Comparison of ENCODE assay signal across 11 mouse cellular contexts in genomic region chr2:74694066-74694465, GRCm38 (mm10). TPM values are rescaled to one million over a fixed set of nuclear protein-coding genes. Genes with fewer than 3 reads are reported as not detected.
A peak's percentile ranks its signal among the peaks of the same experiment; 100 is the strongest.
DNase-seq lines count a peak whose midpoint lies in the region; ATAC-seq and TF ChIP-seq lines count a peak whose summit lies in the region.
"Had no signal": no experiment of that assay in that cellular context is flagged by ENCODE, and none has a peak within 500 bp of the region (broad histone marks: within the 10 kb centered on the region; RNA-seq: fewer than 3 reads in every experiment).

No protein-coding gene starts in this region.

- no peaks in the 10 kb centered on the region for H3K9me3 ChIP-seq in hindbrain, embryonic 10.5 days
- 0 out of 2 replicates have a peak, but pooled peaks cover 3% of the 10 kb centered on the region for H3K9me3 ChIP-seq in hindbrain, embryonic 12.5 days (replicated peaks)
- no peaks in the 10 kb centered on the region for H3K9me3 ChIP-seq in ES-Bruce4 (replicated peaks; ENCODE audit: control insufficient read depth, insufficient read depth, low read length, poor library complexity, severe bottlenecking)
- no peaks in the 10 kb centered on the region for H3K9me3 ChIP-seq in intestine, postnatal 0 days (ENCODE audit: control insufficient read depth)
- no peaks in the 10 kb centered on the region for H3K9me3 ChIP-seq in liver, postnatal 0 days (ENCODE audit: low read length)

- no peak overlapping the region for H3K4me2 ChIP-seq in hindbrain, embryonic 12.5 days (replicated peaks)
- no peak overlapping the region for H3K4me2 ChIP-seq in intestine, postnatal 0 days (replicated peaks; ENCODE audit: low read depth)
- H3K4me2 ChIP-seq in liver, postnatal 0 days (ENCODE audit: low read depth, low read length) = no peak overlapping the region

- no peak overlapping the region for H3K27ac ChIP-seq in hindbrain, embryonic 10.5 days
- no peak overlapping the region for H3K27ac ChIP-seq in hindbrain, embryonic 12.5 days
- no peak overlapping the region for H3K27ac ChIP-seq in ES-Bruce4 (ENCODE audit: insufficient read depth, low read length)
- H3K27ac ChIP-seq in intestine, postnatal 0 days (ENCODE audit: low read depth, low read length) = no peak overlapping the region
- H3K27ac ChIP-seq in liver, postnatal 0 days (ENCODE audit: low read depth) = no peak overlapping the region

- WGBS in hindbrain, embryonic 10.5 days = 2% methylated on average over 16 of the region's 16 CpGs
- WGBS in hindbrain, embryonic 12.5 days = 1% methylated on average over 16 of the region's 16 CpGs
- WGBS in intestine, postnatal 0 days = 4% methylated on average over 16 of the region's 16 CpGs
- WGBS in liver, postnatal 0 days (ENCODE audit: insufficient replicate concordance) = 4% methylated on average over 16 of the region's 16 CpGs

- peak; percentile 56 for DNase-seq in hindbrain, embryonic 10.5 days (ENCODE audit: low spot score)
- no peak for DNase-seq in liver, postnatal 0 days
- no peak for DNase-seq in urinary bladder, postnatal 25 days (ENCODE audit: low spot score)
- no peak for DNase-seq in right cerebral cortex, postnatal 14 days
- DNase-seq in yolk sac, embryonic 10.5 days (ENCODE audit: low spot score) = no peak
- DNase-seq: cerebellum, adult 8-10 months; gastrocnemius, postnatal 25 days had no signal

- peaks cover 100% of the 10 kb centered on the region for H3K27me3 ChIP-seq in hindbrain, embryonic 10.5 days (ENCODE audit: insufficient read depth, poor library complexity, severe bottlenecking)
- peaks cover 94% of the 10 kb centered on the region for H3K27me3 ChIP-seq in hindbrain, embryonic 12.5 days
- H3K27me3 ChIP-seq in ES-Bruce4 (ENCODE audit: control insufficient read depth, insufficient read depth, low read length, poor library complexity, severe bottlenecking) = peaks cover 69% of the 10 kb centered on the region
- H3K27me3 ChIP-seq in intestine, postnatal 0 days (replicated peaks; ENCODE audit: control insufficient read depth, insufficient read depth, low read length) = peaks cover 98% of the 10 kb centered on the region
- peaks cover 100% of the 10 kb centered on the region for H3K27me3 ChIP-seq in liver, postnatal 0 days (ENCODE audit: insufficient read depth, low read length)

- no peak for ATAC-seq in hindbrain, embryonic 12.5 days (ENCODE audit: low FRiP score)
- ATAC-seq in intestine, postnatal 0 days = no peak
- ATAC-seq in liver, postnatal 0 days = no peak

- no peak for TF ChIP-seq EP300 in ES-Bruce4 (IDR thresholded peaks at IDR 0.05; ENCODE audit: insufficient read depth, low read depth, low read length)
- TF ChIP-seq EP300 in liver, postnatal 0 days (IDR thresholded peaks at IDR 0.05; ENCODE audit: low read depth) = no peak

- TF ChIP-seq CTCF in ES-Bruce4 (IDR thresholded peaks at IDR 0.05; ENCODE audit: low read depth, low read length) = peak; percentile 51
- TF ChIP-seq CTCF in intestine, postnatal 0 days (IDR thresholded peaks at IDR 0.05; ENCODE audit: low read depth) = peak; percentile 63
- TF ChIP-seq CTCF in liver, postnatal 0 days (IDR thresholded peaks at IDR 0.05; ENCODE audit: low read depth) = peak; percentile 40

- H3K9ac ChIP-seq in hindbrain, embryonic 12.5 days = no peak overlapping the region
- H3K9ac ChIP-seq in ES-Bruce4 (ENCODE audit: low read depth, poor library complexity, severe bottlenecking) = no peak overlapping the region
- H3K9ac ChIP-seq in intestine, postnatal 0 days (ENCODE audit: low read depth, low read length) = no peak overlapping the region
- H3K9ac ChIP-seq in liver, postnatal 0 days (replicated peaks) = no peak overlapping the region

- no peaks in the 10 kb centered on the region for H3K36me3 ChIP-seq in hindbrain, embryonic 10.5 days
- no peaks in the 10 kb centered on the region for H3K36me3 ChIP-seq in hindbrain, embryonic 12.5 days
- no peaks in the 10 kb centered on the region for H3K36me3 ChIP-seq in ES-Bruce4 (ENCODE audit: control insufficient read depth, insufficient read depth, low read length, poor library complexity, severe bottlenecking)
- no peaks in the 10 kb centered on the region for H3K36me3 ChIP-seq in intestine, postnatal 0 days (ENCODE audit: control insufficient read depth, insufficient read depth)
- H3K36me3 ChIP-seq in liver, postnatal 0 days (replicated peaks; ENCODE audit: insufficient read depth, low read length) = no peaks in the 10 kb centered on the region

- peaks cover 32% of the 10 kb centered on the region for H3K4me1 ChIP-seq in hindbrain, embryonic 10.5 days (replicated peaks)
- peaks cover 10% of the 10 kb centered on the region for H3K4me1 ChIP-seq in hindbrain, embryonic 12.5 days
- no peaks in the 10 kb centered on the region for H3K4me1 ChIP-seq in ES-Bruce4 (ENCODE audit: control insufficient read depth, insufficient read depth, low read length)
- 0 out of 2 replicates have a peak, but pooled peaks cover 2% of the 10 kb centered on the region for H3K4me1 ChIP-seq in intestine, postnatal 0 days (replicated peaks; ENCODE audit: control insufficient read depth, insufficient read depth, low read length)
- peaks cover 11% of the 10 kb centered on the region for H3K4me1 ChIP-seq in liver, postnatal 0 days (ENCODE audit: insufficient read depth)

- H3K4me3 ChIP-seq in hindbrain, embryonic 10.5 days = no peak overlapping the region
- no peak overlapping the region for H3K4me3 ChIP-seq in hindbrain, embryonic 12.5 days
- no peak overlapping the region for H3K4me3 ChIP-seq in ES-Bruce4 (ENCODE audit: low read depth, low read length)
- peak overlapping the region; percentile 11; the same call in 1 of the 2 replicates for H3K4me3 ChIP-seq in intestine, postnatal 0 days (ENCODE audit: low read depth, low read length)
- no peak overlapping the region for H3K4me3 ChIP-seq in liver, postnatal 0 days (ENCODE audit: low read depth, low read length)

- no peak for TF ChIP-seq POLR2A in ES-Bruce4 (IDR thresholded peaks at IDR 0.05; ENCODE audit: insufficient read depth, low read length)

RNA-seq across cellular contexts. Expression of gene Hoxd10, which starts 2.3 kb away (rescaled TPM):
- polyA plus RNA-seq in hindbrain, embryonic 10.5 days (2016; fragmentation: Nextera tagmentation; extraction: Ambion mirVana) = not detected in 2 replicates
- polyA plus RNA-seq in hindbrain, embryonic 12.5 days (2016; fragmentation: Nextera tagmentation; extraction: Ambion mirVana) = not detected in 2 replicates
- polyA plus RNA-seq in ES-Bruce4 (2011; ENCODE audit: insufficient read depth, insufficient read length, low read depth, missing spikeins) = not detected in 2 replicates
- polyA plus RNA-seq in intestine, postnatal 0 days (2015; fragmentation: Nextera tagmentation; extraction: Ambion mirVana) = 0.10 and 1.6 TPM in 2 replicates
- polyA plus RNA-seq in liver, postnatal 0 days (2015; fragmentation: Nextera tagmentation; extraction: Ambion mirVana) = not detected in 2 replicates
- polyA plus RNA-seq: liver, embryonic 16.5 days had no signal

RNA-seq across cellular contexts. Expression of gene Hoxd9, which starts 3.5 kb away (rescaled TPM):
- polyA plus RNA-seq in hindbrain, embryonic 10.5 days (2016; fragmentation: Nextera tagmentation; extraction: Ambion mirVana) = not detected in 2 replicates
- 0.10 TPM in 1 of 2 replicates, not detected in the other for polyA plus RNA-seq in hindbrain, embryonic 12.5 days (2016; fragmentation: Nextera tagmentation; extraction: Ambion mirVana)
- 0.52 and 0.75 TPM in 2 replicates for polyA plus RNA-seq in ES-Bruce4 (2011; ENCODE audit: insufficient read depth, insufficient read length, low read depth, missing spikeins)
- polyA plus RNA-seq in intestine, postnatal 0 days (2015; fragmentation: Nextera tagmentation; extraction: Ambion mirVana) = 0.64 and 1.6 TPM in 2 replicates
- not detected in 2 replicates for polyA plus RNA-seq in liver, postnatal 0 days (2015; fragmentation: Nextera tagmentation; extraction: Ambion mirVana)
- polyA plus RNA-seq: liver, embryonic 16.5 days had no signal

RNA-seq across cellular contexts. Expression of gene Hoxd8, which starts 10.3 kb away (rescaled TPM):
- polyA plus RNA-seq in hindbrain, embryonic 10.5 days (2016; fragmentation: Nextera tagmentation; extraction: Ambion mirVana) = not detected in 2 replicates
- 0.14 and 0.46 TPM in 2 replicates for polyA plus RNA-seq in hindbrain, embryonic 12.5 days (2016; fragmentation: Nextera tagmentation; extraction: Ambion mirVana)
- polyA plus RNA-seq in ES-Bruce4 (2011; ENCODE audit: insufficient read depth, insufficient read length, low read depth, missing spikeins) = 0.76 and 2.1 TPM in 2 replicates
- 2.2 and 2.7 TPM in 2 replicates for polyA plus RNA-seq in intestine, postnatal 0 days (2015; fragmentation: Nextera tagmentation; extraction: Ambion mirVana)
- 0.04 TPM in 1 of 2 replicates, not detected in the other for polyA plus RNA-seq in liver, postnatal 0 days (2015; fragmentation: Nextera tagmentation; extraction: Ambion mirVana)

RNA-seq across cellular contexts. Expression of gene Hoxd11, which starts 14.7 kb away (rescaled TPM):
- not detected in 2 replicates for polyA plus RNA-seq in hindbrain, embryonic 10.5 days (2016; fragmentation: Nextera tagmentation; extraction: Ambion mirVana)
- polyA plus RNA-seq in hindbrain, embryonic 12.5 days (2016; fragmentation: Nextera tagmentation; extraction: Ambion mirVana) = not detected in 2 replicates
- not detected in 2 replicates for polyA plus RNA-seq in ES-Bruce4 (2011; ENCODE audit: insufficient read depth, insufficient read length, low read depth, missing spikeins)
- 0.64 TPM in 1 of 2 replicates, not detected in the other for polyA plus RNA-seq in intestine, postnatal 0 days (2015; fragmentation: Nextera tagmentation; extraction: Ambion mirVana)
- polyA plus RNA-seq in liver, postnatal 0 days (2015; fragmentation: Nextera tagmentation; extraction: Ambion mirVana) = not detected in 2 replicates
- polyA plus RNA-seq: liver, embryonic 16.5 days had no signal

RNA-seq across cellular contexts. Expression of gene Hoxd3, which starts 17.7 kb away (rescaled TPM):
- 15.5 and 55.9 TPM in 2 replicates for polyA plus RNA-seq in hindbrain, embryonic 10.5 days (2016; fragmentation: Nextera tagmentation; extraction: Ambion mirVana)
- polyA plus RNA-seq in hindbrain, embryonic 12.5 days (2016; fragmentation: Nextera tagmentation; extraction: Ambion mirVana) = 69.6 and 83.5 TPM in 2 replicates
- polyA plus RNA-seq in ES-Bruce4 (2011; ENCODE audit: insufficient read depth, insufficient read length, low read depth, missing spikeins) = not detected in 2 replicates
- polyA plus RNA-seq in intestine, postnatal 0 days (2015; fragmentation: Nextera tagmentation; extraction: Ambion mirVana) = 3.2 and 3.3 TPM in 2 replicates
- polyA plus RNA-seq in liver, postnatal 0 days (2015; fragmentation: Nextera tagmentation; extraction: Ambion mirVana) = not detected in 2 replicates
